Mouse (Mus musculus) forebrain, postnatal 0 days (tissue): ENCODE data around the gene Ppp4r3a. TPM values are rescaled to one million over a fixed set of nuclear protein-coding genes. Genes with fewer than 3 reads are reported as not detected.

Source experiments
- ATAC-seq: fragments of 200-750 bp; cut with Nextera tagmentation; 2 replicates; pipeline ENCODE4 v1.8.0; 2017; ENCODE audit warnings: mild to moderate bottlenecking, moderate library complexity
- DNase-seq: peaks from one replicate; pipeline ENCODE4 v3.0.0-alpha.2; 2015
- H3K27ac ChIP-seq: fragments of 300-500 bp; sonication (generic); 2 replicates; pipeline ENCODE4 v1.5.1; 2014; ENCODE audit warnings: low read depth, mild to moderate bottlenecking, antibody characterized with exemption, low read length, moderate library complexity, mixed read lengths
- H3K27me3 ChIP-seq: fragments of 300-500 bp; sonication (generic); 2 replicates; pipeline ENCODE4 v1.6.1; 2014; ENCODE audit warnings: mild to moderate bottlenecking, low read length, mixed read lengths; ENCODE audit not compliant: insufficient read depth
- H3K36me3 ChIP-seq: fragments of 300-500 bp; sonication (generic); 2 replicates; pipeline ENCODE4 v1.6.1; 2014; ENCODE audit warnings: mild to moderate bottlenecking, moderate library complexity; ENCODE audit not compliant: insufficient read depth
- H3K4me1 ChIP-seq: fragments of 300-500 bp; sonication (generic); 2 replicates; pipeline ENCODE4 v1.6.1; 2014; ENCODE audit warnings: antibody characterized with exemption; ENCODE audit not compliant: insufficient read depth
- H3K4me2 ChIP-seq: fragments of 300-500 bp; sonication (generic); 2 replicates; pipeline ENCODE4 v1.6.1; 2014; ENCODE audit warnings: low read depth, mild to moderate bottlenecking, moderate library complexity
- H3K4me3 ChIP-seq: fragments of 300-500 bp; sonication (generic); 2 replicates; pipeline ENCODE4 v1.5.1; 2014; ENCODE audit warnings: low read depth, low read length, mixed read lengths
- H3K9ac ChIP-seq: fragments of 300-500 bp; sonication (generic); 2 replicates; pipeline ENCODE4 v1.6.1; 2014; ENCODE audit warnings: mild to moderate bottlenecking
- H3K9me3 ChIP-seq: fragments of 300-500 bp; sonication (generic); 2 replicates; pipeline ENCODE4 v1.6.1; 2016; ENCODE audit warnings: low read length
- CTCF ChIP-seq: sonication (generic); IDR thresholded peaks from 2 replicates; pipeline ENCODE4 v1.5.1; 2016; ENCODE audit warnings: antibody characterized with exemption, control low read depth, low read depth
- WGBS: fragments of 180-500 bp; shearing (Covaris S2); extraction: QIAGEN DNeasy Blood & Tissue Kit; methylation state at CpG from one replicate; pipeline ENCODE4 v1.1.7; 2014; 5-methylcytosine and 5-hydroxymethylcytosine counted together
- polyA plus RNA-seq: library from polyadenylated mRNA; unstranded; fragments of >200 nt; fragmentation: Nextera tagmentation; extraction: Ambion mirVana; gene quantifications from 2 replicates; pipeline ENCODE4 v1.2.1, GENCODE M21; 2015
- total RNA-seq: library from RNA; depleted of rRNA; stranded (reverse); fragments of >200 nt; gene quantifications from 2 replicates; pipeline ENCODE4 v1.2.3, GENCODE M21; 2014

The Ppp4r3a gene
- total and polyA plus RNA-seq, 2 experiments from 2014 or later = 14.9 to 49.1 TPM

DNA sequence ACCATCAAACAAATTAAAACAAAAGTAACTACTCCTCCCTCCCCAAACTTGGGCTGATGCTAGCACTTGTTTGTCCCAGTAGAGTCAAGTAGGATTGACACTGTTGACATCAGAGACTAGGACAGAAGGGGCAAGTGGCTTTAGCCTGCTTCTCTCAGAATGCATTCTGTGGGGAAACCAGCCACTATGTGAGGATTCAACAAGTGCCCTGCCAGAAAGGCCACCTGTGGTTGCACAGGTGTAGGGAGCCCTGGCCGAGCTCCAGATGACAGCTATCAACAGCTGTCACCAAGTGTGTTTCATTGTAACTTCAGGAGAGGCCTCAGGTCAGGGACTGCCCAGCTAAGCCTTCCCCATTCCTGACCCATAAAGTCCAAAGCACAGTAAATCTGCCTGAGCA is 6.5 kb upstream of the Ppp4r3a start:
- no peak overlapping the region for H3K27ac ChIP-seq
- H3K4me1 ChIP-seq = no peaks in the 10 kb centered on the region
- no peaks in the 10 kb centered on the region for H3K36me3 ChIP-seq
- ATAC-seq (no peak), DNase-seq (no peak)
- H3K4me3 ChIP-seq = no peak overlapping the region
- no peaks in the 10 kb centered on the region for H3K9me3 ChIP-seq
- TF ChIP-seq CTCF = no peak
- H3K9ac ChIP-seq = no peak overlapping the region
- no peak overlapping the region for H3K4me2 ChIP-seq
- no peaks in the 10 kb centered on the region for H3K27me3 ChIP-seq
- 90% methylated on average over 1 of the region's 1 CpGs for WGBS

DNA sequence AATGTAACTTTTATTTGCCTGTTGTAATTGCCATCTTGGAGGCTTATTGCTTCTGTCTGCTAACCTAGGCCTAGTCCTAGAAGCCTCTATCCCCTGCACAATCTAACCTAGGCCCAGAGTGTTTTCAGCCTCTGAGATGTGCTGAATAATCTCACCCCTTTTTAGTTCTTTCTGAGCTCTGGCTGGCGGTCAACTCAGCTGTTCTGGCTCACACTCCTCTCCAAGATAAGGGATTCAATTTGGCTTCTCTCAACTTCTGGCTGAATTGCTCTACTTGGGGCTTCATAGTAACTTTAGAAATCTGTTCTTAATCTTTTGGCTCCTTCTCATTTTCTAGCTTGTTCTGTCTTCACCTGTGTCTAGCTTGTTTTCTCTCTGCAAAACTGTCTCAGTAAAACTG is 3.9 kb upstream of the Ppp4r3a start:
- WGBS = 88% methylated on average over 1 of the region's 1 CpGs
- H3K36me3 ChIP-seq = no peaks in the 10 kb centered on the region
- ATAC-seq (no peak), DNase-seq (no peak)
- H3K27me3 ChIP-seq = no peaks in the 10 kb centered on the region
- H3K9ac ChIP-seq = no peak overlapping the region
- TF ChIP-seq CTCF = no peak
- peaks cover 3% of the 10 kb centered on the region; the same call in 1 of the 2 replicates for H3K4me1 ChIP-seq
- no peak overlapping the region for H3K4me3 ChIP-seq
- no peak overlapping the region for H3K4me2 ChIP-seq
- no peak overlapping the region for H3K27ac ChIP-seq
- no peaks in the 10 kb centered on the region for H3K9me3 ChIP-seq

DNA sequence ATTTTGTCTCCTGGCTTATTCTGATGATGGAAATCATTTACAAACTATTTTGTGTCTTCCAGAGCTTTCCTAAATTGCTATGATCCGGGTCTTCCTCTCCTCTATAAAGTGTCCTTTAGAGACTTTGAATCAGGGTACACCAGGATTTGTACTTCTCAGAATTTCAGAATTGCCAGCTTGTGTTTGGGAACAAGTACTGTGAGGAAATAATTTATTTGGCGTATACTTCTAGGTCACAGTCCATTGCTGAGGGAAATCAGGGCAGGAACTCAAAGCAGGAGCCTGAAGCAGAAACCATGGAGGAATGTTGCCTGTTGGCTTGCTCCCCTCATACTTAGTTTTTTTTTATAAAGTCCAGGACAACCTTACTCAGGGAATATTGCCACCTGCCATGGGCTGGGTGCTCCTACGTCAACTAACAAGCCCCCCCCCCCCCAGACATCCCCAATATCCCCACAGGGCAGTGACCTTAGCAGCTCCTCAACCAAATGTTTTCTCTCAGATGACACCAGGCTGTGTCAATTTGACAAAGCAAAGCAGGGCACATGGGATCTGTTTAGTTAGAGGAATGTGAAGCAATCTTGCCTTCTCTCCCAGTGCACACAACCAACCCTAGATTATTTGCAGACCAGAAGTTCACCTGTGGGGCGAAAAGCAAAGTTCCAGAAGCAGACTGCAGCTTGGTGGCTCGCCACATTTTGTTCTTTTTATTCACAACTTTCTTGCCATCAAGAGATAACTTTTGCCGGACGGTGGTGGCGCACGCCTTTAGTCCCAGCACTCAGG is 1.6 kb upstream of the Ppp4r3a start:
- H3K36me3 ChIP-seq = no peaks in the 10 kb centered on the region
- H3K4me1 ChIP-seq = peaks cover 8% of the 10 kb centered on the region
- 93% methylated on average over 9 of the region's 9 CpGs for WGBS
- no peak overlapping the region for H3K27ac ChIP-seq
- ATAC-seq = no peak
- H3K4me2 ChIP-seq = no peak overlapping the region; the same call in 1 of the 2 replicates
- H3K27me3 ChIP-seq = no peaks in the 10 kb centered on the region
- H3K9ac ChIP-seq = no peak overlapping the region
- no peak for TF ChIP-seq CTCF
- no peak for DNase-seq
- H3K9me3 ChIP-seq = no peaks in the 10 kb centered on the region
- no peak overlapping the region for H3K4me3 ChIP-seq

DNA sequence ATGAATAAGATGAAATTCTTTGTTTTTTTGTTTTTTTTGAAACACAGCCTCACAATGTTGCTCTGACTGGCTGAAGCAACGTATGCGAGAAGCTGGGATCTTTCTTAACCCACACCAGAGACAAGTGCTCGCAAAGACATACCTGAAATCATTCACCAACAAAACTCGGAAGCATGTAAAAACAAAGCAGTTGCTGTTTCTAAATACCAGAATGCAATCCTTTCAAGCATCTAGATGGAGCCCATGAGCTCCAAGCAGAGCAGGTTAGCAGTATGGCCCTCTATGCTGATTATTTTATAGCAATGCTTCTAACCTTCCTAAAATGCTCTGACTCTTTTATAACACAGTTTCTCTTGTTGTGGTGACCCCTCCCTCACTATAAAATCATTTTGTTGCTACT is 735 bp upstream of the Ppp4r3a start:
- Histone ChIP-seq H3K4me3 (peak overlapping the region; percentile 87), H3K36me3 (no peaks in the 10 kb centered on the region), H3K27ac (peak overlapping the region; percentile 97), H3K9me3 (no peaks in the 10 kb centered on the region), H3K4me2 (peak overlapping the region; percentile 78), H3K9ac (peak overlapping the region; percentile 90), H3K4me1 (peaks cover 8% of the 10 kb centered on the region), H3K27me3 (no peaks in the 10 kb centered on the region)
- ATAC-seq = no peak
- TF ChIP-seq CTCF = peak; percentile 47
- DNase-seq = peak; percentile 50
- WGBS = 6% methylated on average over 4 of the region's 4 CpGs

DNA sequence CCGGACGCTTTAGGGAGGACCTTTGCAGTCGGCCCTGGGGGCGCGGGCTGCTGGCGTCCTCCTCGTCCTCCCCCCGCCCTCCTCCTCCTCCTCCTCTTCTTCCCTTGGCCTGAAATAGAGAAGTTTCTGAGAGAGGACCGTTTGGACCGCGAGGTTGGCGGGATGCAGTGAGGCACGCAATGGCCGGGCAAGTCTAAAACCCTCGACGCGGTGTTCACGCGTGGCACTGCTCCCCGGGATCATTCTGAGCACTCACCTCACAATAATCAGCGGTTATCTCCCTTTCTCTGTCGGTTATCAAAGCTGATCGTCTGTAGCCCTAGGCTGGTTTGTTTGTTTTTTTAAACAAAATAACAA is 315 bp upstream of the Ppp4r3a start:
- H3K9ac ChIP-seq = peak overlapping the region; percentile 90
- ATAC-seq = peak; percentile 54
- no peak for DNase-seq
- 0% methylated on average over 22 of the region's 23 CpGs for WGBS
- no peaks in the 10 kb centered on the region for H3K9me3 ChIP-seq
- peak overlapping the region; percentile 87 for H3K4me3 ChIP-seq
- H3K4me2 ChIP-seq = peak overlapping the region; percentile 78
- no peaks in the 10 kb centered on the region for H3K36me3 ChIP-seq
- TF ChIP-seq CTCF = no peak
- H3K27ac ChIP-seq = peak overlapping the region; percentile 97
- peaks cover 8% of the 10 kb centered on the region for H3K4me1 ChIP-seq
- H3K27me3 ChIP-seq = no peaks in the 10 kb centered on the region

DNA sequence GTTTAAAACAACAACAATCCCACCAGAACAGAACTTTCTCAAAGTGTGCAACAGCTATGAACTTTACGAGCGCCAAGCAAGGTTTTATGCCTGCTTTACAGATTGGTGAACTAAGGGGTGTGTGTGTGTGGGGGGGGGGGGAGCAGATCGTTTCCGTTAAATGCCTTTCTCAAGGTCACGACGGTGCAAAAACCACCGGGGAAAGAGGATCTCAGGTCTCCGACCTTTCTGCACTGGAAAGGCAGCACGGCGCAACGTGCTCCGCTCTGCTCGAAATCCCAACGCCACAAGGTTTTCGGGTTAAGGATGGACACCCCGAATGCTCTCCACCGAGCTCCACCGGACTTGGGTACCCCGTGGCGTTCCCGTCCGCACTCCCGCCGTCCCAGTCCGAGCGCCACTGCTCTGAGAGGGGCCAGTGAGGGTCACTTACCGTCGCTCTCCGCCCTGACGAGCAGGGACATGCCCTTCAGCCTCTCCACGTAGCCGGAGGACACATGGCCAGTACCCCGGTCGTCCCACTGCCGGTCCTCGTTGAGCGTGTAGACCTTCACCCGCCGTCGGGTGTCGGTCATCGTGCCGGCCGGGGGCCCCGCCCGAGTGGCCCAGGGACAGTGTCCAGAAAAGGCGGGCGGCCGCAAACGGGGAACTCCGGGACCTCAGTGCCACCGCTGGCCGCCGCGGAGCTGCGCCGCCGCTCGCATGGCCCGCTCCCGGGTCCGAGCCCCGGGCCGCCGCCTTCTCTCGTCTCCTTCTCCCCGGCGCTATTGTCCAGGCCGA is 1.0 kb downstream of the Ppp4r3a start:
- no peak for TF ChIP-seq CTCF
- Histone ChIP-seq H3K27ac (peak overlapping the region; percentile 97), H3K27me3 (no peaks in the 10 kb centered on the region), H3K4me3 (peak overlapping the region; percentile 87), H3K36me3 (no peaks in the 10 kb centered on the region), H3K9me3 (no peaks in the 10 kb centered on the region), H3K4me1 (peaks cover 8% of the 10 kb centered on the region), H3K9ac (peak overlapping the region; percentile 90), H3K4me2 (peak overlapping the region; percentile 78)
- ATAC-seq (peak; percentile 18; the same call in 1 of the 2 replicates), DNase-seq (peak; percentile 10)
- WGBS = 2% methylated on average over 65 of the region's 69 CpGs

DNA sequence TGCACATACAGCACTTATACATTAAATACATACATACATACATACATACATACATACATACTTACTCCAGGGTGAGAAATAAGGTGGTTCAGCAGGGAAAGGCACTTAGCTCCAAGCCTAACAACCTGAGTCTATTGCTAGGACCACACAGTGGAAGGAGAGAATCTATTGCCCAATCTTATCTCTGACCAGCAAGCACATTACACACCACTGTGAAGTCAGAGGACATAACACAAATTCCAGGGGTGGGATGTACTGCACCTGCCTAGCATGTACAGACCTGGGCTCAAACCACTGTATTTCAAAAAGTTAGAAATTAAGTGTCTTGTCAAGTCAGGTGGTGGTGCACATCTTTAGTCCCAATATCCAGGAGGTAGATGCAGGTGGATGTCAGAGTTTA is 5.5 kb downstream of the Ppp4r3a start:
- no peak for TF ChIP-seq CTCF
- Histone ChIP-seq H3K27me3 (no peaks in the 10 kb centered on the region), H3K27ac (no peak overlapping the region), H3K36me3 (no peaks in the 10 kb centered on the region; the same call in 1 of the 2 replicates), H3K9ac (no peak overlapping the region), H3K4me2 (no peak overlapping the region), H3K9me3 (no peaks in the 10 kb centered on the region), H3K4me1 (peaks cover 6% of the 10 kb centered on the region), H3K4me3 (no peak overlapping the region)
- ATAC-seq (no peak), DNase-seq (no peak)
